In genomic region chr19:37482556-37483187, GRCm38 (mm10) we compare ENCODE assay signal across 21 mouse cellular contexts. TPM values are rescaled to one million over a fixed set of nuclear protein-coding genes. Genes with fewer than 3 reads are reported as not detected.
A peak's percentile ranks its signal among the peaks of the same experiment; 100 is the strongest.
DNase-seq lines count a peak whose midpoint lies in the region; ATAC-seq and TF ChIP-seq lines count a peak whose summit lies in the region.
"Had no signal": no experiment of that assay in that cellular context is flagged by ENCODE, and none has a peak within 500 bp of the region (broad histone marks: within the 10 kb centered on the region; RNA-seq: fewer than 3 reads in every experiment).

No protein-coding gene starts in this region.

- H3K4me1 ChIP-seq in liver, adult 2 months (ENCODE audit: control insufficient read depth, insufficient read depth, low read length) = no peaks in the 10 kb centered on the region
- peaks cover 6% of the 10 kb centered on the region for H3K4me1 ChIP-seq in liver, embryonic 12.5 days
- H3K4me1 ChIP-seq: neural tube, embryonic 15.5 days had no signal

- H3K4me2 ChIP-seq in liver, embryonic 12.5 days = no peak overlapping the region
- H3K4me2 ChIP-seq: liver, embryonic 15.5 days; neural tube, embryonic 15.5 days had no signal

- H3K9me3 ChIP-seq in liver, embryonic 12.5 days (replicated peaks) = no peaks in the 10 kb centered on the region
- H3K9me3 ChIP-seq: heart, embryonic 10.5 days; liver, embryonic 15.5 days; neural tube, embryonic 15.5 days had no signal

- WGBS in liver, adult 2 months = 73% methylated on average over 14 of the region's 14 CpGs
- WGBS in liver, embryonic 12.5 days (ENCODE audit: insufficient replicate concordance) = 63% methylated on average over 14 of the region's 14 CpGs

- no peaks in the 10 kb centered on the region for H3K27me3 ChIP-seq in liver, adult 2 months (ENCODE audit: control insufficient read depth, insufficient read depth, low read length)
- 0 out of 2 replicates have a peak, but pooled peaks cover 3% of the 10 kb centered on the region for H3K27me3 ChIP-seq in liver, embryonic 12.5 days (replicated peaks)
- H3K27me3 ChIP-seq: liver, embryonic 15.5 days; neural tube, embryonic 15.5 days had no signal

- intact Hi-C loops in left cerebral cortex, postnatal 4 days (cut with DNase I) = no loop called here

- H3K9ac ChIP-seq in liver, adult 2 months (ENCODE audit: low read depth, low read length) = no peak overlapping the region
- H3K9ac ChIP-seq in liver, embryonic 12.5 days = no peak overlapping the region
- H3K9ac ChIP-seq: liver, embryonic 15.5 days; neural tube, embryonic 15.5 days had no signal

- no peak for TF ChIP-seq POLR2A in liver, adult 2 months (IDR thresholded peaks at IDR 0.05; ENCODE audit: extremely low read depth, insufficient read depth, low read length)

- no peak overlapping the region for H3K4me3 ChIP-seq in liver, adult 2 months (ENCODE audit: insufficient read depth, low read depth, low read length)
- H3K4me3 ChIP-seq in liver, embryonic 12.5 days = no peak overlapping the region
- H3K4me3 ChIP-seq: heart, embryonic 10.5 days; left cerebral cortex, adult 2 months; liver, embryonic 15.5 days; neural tube, embryonic 15.5 days had no signal

- TF ChIP-seq CTCF in liver, adult 2 months (IDR thresholded peaks at IDR 0.05; ENCODE audit: low read depth, low read length) = no peak

- no peak overlapping the region for H3K27ac ChIP-seq in liver, adult 2 months (replicated peaks; ENCODE audit: insufficient read depth, low read depth, low read length)
- no peak overlapping the region for H3K27ac ChIP-seq in liver, embryonic 12.5 days
- H3K27ac ChIP-seq: heart, embryonic 10.5 days; hindbrain, postnatal 0 days; kidney, postnatal 0 days; left cerebral cortex, adult 2 months; liver, embryonic 15.5 days; neural tube, embryonic 15.5 days; stomach, postnatal 0 days had no signal

- no peaks in the 10 kb centered on the region for H3K36me3 ChIP-seq in liver, adult 2 months (ENCODE audit: control insufficient read depth, insufficient read depth, low read length)
- H3K36me3 ChIP-seq in liver, embryonic 12.5 days = no peaks in the 10 kb centered on the region
- H3K36me3 ChIP-seq: heart, embryonic 10.5 days; liver, embryonic 15.5 days; neural tube, embryonic 15.5 days had no signal

- peak; percentile 46 for DNase-seq in liver, adult 2 months (ENCODE audit: extremely low read depth, low read depth, low spot score)
- DNase-seq in B cell, adult 2 months = peak; percentile 68 to 71
- DNase-seq in lung, postnatal 10 days = peak; percentile 17
- no peak for DNase-seq in left cerebral cortex, postnatal 4 days
- no peak for DNase-seq in cerebellum, adult 9-10 months
- DNase-seq: adrenal gland, postnatal 14 days; cerebellum, adult 9-11 months; gastrocnemius, postnatal 14 days; heart, postnatal 14 days; right cerebral cortex, postnatal 4 days had no signal

- ATAC-seq in liver, embryonic 12.5 days = no peak
- peak; percentile 96 for ATAC-seq in monocyte, adult 5-6 weeks (replicated peaks; ENCODE audit: insufficient number of reproducible peaks, low FRiP score, low TSS enrichment, poor library complexity, severe bottlenecking)
- ATAC-seq: activated CD4-positive, CD25-positive, alpha-beta regulatory T cell, adult 4 months; hindbrain, postnatal 0 days; Patski had no signal

- no peaks in the 10 kb centered on the region for H3K79me2 ChIP-seq in liver, adult 2 months (ENCODE audit: control insufficient read depth, insufficient read depth, low read length)

RNA-seq across cellular contexts. Expression of gene Hhex, which starts 48.1 kb away (rescaled TPM):
- 15.9 and 28.4 TPM in 2 replicates for total RNA-seq in liver, adult 2 months (2014; rRNA removed)
- polyA plus RNA-seq in liver, adult 2 months (2012; rRNA removed) = 73.0 and 107 TPM in 2 replicates
- polyA plus RNA-seq in liver, embryonic 12.5 days (2016; fragmentation: Nextera tagmentation; extraction: Ambion mirVana) = 38.9 and 39.8 TPM in 2 replicates
- 52.2 to 59.3 TPM (median 53.1 TPM) in 3 replicates for total RNA-seq in monocyte, adult 5-6 weeks (2017)
- total RNA-seq in left cerebral cortex, postnatal 4 days (2021) = 1 to 10 TPM; 1.8 to 2.8 TPM

Comparison
In these comparisons a context has a peak if more than half of its experiments do, and no peak if none do; other contexts are left out.
1. DNase-seq: peak in liver, adult 2 months (single experiment), B cell, adult 2 months (2 of 2) and lung, postnatal 10 days (single experiment); none in left cerebral cortex, postnatal 4 days (single experiment) and cerebellum, adult 9-10 months (single experiment).